Mouse (Mus musculus) gastrocnemius, postnatal 10 days (tissue): ENCODE data around the gene Soat2. TPM values are rescaled to one million over a fixed set of nuclear protein-coding genes. Genes with fewer than 3 reads are reported as not detected.

Experiments used
- DNase-seq: peaks from one replicate; pipeline ENCODE4 v3.0.0; 2021; ENCODE audit warnings: mixed read lengths
- long read RNA-seq, 2 experiments: library from polyadenylated mRNA; stranded (forward); transcript quantifications; one replicate each; pipeline ENCODE4 v2.0.0; 2021
- total RNA-seq, 2 experiments: library from RNA; stranded (reverse); gene quantifications; 2 replicates each; pipeline ENCODE4 v1.2.3; 2021

The Soat2 gene
- total RNA-seq: under 1 TPM; 0.14 to 0.27 TPM
- long read RNA-seq, experiment 1, partial matches to known transcripts: 1 of 1 reads
- long read RNA-seq, experiment 1, other reads (novel, unspliced or antisense): 0 of 1 reads
- long read RNA-seq, experiment 2: 0 reads

DNA sequence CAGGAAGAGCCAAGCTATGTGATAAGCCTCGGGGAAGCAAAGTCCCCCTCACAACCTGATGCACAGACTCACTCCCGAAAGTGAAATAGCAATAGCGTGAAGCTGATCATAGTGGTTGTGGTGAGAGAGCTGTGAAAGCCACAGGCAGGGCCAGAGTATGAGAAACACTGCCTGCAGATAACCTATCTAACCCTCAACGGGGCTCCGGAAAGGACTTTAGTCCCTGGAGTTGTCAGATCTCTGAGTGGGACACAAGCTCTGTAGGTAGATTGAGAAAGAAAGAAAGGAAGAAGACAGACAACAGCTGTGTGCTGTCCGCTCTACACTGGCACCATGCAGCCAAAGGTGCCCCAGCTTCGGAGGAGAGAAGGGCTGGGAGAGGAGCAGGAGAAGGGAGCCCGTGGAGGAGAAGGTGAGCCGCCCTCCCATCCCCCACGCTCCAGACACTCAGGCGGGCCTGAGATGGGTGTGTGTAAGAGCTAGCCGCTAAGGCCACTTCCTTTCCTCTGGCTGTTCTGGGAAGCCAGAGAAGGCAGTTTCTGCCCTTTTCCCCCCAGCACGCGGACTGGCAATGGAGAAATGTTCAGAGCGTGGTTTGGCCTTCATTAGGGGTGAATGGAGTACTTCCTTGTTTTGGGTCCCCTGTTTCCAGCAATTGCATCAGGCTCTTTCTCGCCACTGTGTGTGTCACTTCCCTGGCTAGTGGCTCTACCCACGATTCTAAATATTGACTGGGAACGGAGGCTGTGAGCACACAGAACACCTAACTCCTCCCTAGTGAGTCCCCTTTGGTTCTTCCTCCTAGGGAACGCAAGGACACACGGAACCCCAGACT lies at the start of gene Soat2:
Soat2 (plus strand) TSS at position 226 of the 835 bp plus-strand sequence.
- DNase-seq: no peak

DNA sequence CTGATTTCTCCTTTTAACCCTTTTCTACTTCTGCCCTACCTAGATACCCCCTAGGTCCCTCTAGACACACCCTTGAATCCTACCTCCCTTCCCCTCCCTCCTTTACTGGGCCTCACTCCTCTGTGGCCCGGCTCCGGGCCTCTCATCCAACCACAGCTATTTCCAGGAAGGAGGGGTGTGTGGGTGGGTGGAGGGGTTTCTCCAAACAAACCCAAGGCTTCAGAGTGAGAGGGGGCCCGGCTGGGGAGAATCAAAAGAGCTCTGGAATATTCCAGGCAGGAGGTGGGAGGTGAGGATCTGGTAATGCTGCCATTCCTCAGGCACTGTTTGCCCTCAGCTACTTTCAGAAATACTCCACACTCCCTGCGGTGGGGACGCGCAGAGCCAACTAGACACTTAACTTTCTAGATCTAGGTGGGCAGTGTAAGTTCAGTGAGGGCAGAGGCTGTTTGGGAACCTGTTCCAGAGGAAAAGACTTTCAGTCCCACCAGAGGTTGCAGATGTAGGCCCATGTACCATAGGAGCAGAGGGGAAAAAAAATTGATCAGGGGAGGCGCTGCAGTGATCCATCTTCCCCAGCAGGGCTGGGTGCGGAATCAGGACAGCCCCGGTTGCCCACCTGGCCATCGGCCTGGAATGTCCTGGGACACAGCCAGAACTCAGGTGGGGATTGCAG lies 49.2 kb upstream of the Soat2 start:
- DNase-seq: peak; percentile 50

DNA sequence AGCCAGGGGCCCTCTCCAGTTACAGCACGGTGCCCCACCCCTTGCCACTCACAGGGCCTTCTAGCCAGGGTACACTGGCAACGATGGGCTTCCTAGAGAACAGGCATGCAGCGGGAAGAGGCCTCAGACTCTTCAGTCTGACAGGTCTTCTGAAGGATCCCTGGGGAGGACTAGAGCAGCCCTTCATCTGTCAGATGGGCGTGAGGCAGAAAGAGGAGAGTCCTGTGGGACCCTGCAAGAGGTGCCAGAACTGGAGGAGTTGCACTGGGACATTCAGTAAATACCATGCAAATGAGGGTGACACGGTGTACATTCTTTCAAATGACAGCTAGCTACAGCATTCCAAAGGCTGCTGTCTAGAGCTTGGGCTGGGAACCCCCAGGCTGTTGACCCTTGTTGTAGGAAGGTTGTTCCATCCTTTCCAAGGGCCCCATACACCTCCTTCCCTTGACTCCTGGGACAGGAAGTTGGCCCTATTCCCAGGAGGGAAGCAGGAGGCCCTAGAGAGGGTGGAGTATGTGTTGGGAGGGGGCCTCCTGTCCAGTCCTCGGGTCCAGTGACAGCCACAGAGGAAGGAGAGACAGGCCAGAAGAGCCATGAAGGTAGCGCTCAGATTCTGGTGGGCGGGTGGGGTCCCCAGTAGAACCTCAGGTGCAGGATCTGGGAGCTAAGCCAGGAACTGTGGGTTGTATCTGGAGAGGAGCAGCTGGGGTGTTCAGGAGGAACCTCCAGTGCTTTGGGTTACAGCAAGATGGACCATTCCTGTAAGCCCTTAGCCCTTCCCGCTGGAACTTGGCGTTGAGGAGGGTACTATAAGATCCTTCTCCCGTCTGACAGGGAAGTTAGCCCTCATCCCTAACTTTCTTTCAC lies 48.4 kb upstream of the Soat2 start:
- DNase-seq: peak; percentile 24

DNA sequence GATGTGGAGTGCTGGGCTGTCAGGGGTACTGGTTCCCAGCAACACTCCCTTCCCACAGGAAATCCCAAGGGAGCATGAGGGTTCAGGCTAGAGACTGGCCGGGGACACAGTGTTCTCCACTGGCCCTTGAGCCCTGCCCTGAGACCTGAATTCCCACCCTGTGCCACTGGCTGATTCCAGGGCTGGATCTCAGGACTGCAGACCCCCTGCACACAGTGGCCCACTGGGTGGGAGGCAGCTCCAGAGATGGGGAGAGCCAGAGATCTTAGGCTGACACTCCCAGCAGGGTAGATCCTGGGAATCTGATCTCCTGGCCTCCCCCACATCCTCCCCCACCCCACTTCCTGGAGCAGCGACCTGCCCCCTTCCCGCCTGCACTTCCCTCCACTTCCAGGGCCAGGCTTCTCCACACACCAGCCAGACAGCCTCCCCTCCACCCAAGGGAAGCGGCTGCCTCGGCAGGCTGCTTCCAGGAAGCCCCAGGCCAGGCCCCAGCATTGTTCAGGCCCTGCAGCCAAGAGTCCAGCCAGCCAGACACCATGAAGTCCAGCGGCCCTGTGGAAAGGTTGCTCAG lies 47.7 kb upstream of the Soat2 start:
- peak; percentile 63 for DNase-seq

DNA sequence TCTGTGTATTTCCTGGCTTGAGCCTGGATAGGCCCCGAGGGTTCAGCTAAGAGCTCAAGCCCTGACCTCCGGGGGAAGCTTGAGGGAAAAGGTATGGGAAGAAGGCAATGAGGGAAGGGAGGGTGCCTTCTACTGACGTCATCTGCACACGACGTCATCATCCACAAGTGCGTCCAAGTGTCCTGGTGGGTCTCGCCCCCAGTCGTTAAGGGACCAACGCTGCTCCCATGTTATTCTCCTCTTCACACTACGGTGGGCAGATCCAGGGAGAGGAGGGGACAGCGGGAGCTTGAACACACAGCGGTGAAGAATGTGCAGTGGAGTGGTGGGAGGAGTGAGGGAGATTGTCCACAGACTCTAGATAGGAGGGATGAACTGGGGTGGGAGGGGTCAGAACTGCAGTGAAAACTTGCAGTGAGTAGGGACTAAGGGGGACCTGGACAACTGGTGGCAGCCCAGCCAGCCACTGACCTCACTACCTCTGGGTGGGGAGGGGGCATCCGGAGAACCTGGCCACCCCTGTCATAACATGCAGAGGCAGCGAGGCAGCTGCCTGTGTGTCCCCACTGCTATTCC lies 46.9 kb upstream of the Soat2 start:
- DNase-seq: peak; percentile 38

DNA sequence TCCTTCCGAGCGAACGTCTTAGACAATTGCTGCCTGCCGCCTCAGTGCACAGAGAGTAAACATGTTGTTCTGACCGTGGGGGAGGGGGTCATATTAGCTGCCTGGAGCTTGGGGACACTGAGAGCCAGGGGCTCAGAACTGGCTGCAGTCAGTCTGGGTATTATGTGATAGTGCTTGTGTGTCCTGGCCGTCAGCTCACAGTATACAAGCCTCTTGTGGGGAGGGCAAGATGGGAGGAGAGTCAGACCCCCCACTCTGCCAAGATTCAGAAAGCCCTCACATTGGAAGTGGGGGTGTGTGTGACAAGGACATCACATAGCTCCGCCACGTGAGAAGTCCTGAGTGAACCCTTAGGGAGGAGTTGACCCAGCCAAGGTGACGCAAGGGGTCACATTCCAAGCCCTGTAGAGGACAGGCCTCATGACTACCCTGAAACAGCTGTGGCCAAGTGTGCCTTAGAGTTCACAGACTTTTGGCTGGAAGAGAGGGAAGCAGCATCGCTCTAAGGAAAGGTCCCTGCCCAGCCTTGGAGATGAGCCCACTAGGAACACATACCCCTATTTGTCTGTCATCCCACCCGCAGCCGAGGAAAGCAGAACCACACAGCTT lies 46.3 kb upstream of the Soat2 start:
- peak; percentile 67 for DNase-seq

DNA sequence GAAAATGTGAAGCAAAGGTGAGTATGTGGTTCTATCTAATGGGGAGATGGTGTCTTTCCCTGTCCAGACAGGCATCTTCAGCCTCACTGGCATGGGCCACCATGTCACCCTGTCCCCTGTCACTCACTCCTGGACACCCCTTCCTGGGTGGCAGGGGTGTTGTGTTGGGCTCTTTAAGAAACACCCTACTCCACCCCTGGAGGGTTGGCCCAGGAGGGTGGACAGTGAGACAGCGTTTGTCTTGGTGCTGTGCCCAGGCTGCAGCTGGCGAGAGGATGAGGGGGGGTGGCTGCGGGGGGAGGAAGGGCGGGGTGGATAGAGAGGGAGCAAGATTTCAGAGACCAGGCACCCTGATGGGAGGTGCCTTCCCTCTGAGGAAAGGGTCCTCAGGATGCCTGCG lies 45.0 kb upstream of the Soat2 start:
- DNase-seq: peak; percentile 79

DNA sequence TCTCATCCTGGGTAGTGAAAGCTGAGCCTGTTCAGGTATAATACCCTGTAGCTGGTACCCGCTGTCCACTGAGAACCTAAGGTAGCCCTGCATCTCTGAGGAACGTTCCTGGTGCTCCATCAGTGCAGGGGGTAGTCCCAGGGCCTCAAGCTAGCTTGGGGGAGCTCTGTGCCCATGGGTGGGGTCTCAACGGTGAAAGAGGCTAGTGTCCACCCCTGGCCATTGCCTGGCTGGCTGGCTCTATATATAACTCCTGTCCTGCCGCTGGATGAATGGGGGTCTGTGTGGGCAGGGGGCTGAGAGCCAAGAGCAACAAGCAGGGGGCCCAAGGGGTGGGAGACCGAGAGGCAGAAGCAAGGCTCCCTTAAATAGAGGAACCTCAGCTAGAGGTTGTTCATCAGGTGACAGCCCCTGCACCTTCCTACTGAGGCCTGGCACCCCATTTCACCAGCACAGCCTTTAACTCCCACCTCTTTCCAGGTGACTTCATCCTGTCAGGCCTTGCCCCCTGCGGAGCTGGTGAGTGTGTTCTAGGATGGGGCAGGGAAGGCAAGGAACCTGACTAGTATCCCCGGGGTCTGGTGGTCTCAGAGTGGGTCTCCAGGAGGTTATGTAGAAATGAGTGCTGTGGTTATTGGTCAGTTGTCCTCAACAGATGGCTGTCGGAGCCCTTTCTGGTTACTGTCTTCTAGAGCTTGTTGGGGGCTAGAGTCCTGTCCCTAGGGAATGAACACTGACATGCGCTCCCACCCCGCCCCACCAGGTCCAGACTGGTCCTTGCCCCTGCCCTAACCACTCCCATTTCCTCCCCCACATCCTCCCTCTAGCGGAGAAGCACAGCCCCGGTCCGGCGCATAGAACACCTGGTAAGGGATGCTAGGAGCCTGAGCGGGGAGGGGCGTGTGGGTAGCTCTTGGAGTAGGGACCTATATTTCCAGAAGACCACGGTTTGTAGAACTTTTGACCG lies 44.3 kb upstream of the Soat2 start:
- no peak for DNase-seq

DNA sequence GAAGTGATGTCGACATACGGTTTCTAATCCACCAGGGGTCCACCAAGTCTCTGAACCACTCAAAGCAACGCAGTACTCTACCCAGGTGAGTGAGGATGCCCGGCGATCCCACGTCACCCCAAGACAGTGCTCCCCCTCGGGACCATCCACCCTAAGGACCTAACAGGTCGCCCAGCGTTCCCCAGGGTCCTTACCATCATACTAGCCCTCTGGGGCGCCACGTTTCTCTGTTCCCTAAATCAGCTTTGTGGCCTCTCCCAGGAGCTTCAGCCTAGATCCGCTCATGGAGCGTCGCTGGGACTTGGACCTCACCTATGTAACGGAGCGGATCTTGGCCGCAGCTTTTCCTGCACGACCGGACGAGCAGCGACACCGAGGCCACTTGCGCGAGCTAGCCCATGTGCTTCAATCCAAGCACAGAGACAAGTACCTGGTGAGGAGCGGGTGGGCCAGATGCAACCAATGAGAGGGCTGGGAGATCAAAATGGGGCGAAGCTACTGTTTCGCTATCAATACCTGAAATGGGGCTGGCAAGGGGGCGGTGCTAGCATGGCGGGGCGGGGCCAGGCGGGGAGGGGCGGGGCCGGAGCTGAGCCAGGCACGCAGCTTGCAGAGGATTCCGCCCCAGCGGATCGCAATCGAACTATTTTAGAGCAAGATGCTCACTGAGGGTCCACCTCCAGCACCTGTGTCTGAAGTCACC lies 43.4 kb upstream of the Soat2 start:
- no peak for DNase-seq

DNA sequence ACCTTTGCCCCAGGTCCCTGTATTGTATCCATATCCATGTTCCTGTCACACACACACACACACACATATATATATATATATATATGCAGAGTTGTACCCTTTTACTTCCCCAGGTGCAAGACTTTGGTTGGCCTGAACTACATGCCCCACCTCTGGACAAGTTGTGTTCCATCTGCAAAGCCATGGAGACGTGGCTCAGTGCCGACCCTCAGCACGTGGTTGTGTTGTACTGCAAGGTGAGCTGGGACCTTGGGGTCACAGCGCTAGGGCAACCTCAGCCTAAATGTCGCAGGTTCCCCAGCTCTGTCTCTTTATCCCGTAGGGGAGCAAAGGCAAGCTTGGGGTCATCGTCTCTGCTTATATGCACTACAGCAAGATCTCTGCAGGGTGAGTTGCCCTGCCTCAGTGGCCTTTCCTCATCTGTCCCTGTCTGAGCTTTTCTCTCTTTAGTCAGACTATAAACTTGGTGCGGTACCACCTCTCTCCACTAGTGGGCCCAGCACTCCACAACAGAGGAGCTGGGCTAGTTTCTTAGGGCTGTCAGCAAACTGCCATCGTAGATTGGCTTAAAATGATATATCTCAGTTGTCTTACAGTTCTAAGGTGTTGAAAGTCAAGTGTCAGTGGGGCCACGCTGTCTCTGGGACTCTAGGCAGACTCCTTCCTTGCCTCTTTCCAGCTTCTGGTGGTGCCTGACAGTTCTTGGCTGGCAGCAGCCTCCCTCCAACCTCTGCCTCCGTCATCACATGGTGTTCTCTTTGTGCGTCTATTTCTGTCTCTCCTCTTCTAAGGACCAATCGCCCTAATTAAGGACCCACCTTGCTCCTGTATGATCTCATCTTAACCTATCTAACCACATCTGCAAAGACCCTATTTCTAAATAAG lies 42.4 kb upstream of the Soat2 start:
- peak; percentile 76 for DNase-seq

DNA sequence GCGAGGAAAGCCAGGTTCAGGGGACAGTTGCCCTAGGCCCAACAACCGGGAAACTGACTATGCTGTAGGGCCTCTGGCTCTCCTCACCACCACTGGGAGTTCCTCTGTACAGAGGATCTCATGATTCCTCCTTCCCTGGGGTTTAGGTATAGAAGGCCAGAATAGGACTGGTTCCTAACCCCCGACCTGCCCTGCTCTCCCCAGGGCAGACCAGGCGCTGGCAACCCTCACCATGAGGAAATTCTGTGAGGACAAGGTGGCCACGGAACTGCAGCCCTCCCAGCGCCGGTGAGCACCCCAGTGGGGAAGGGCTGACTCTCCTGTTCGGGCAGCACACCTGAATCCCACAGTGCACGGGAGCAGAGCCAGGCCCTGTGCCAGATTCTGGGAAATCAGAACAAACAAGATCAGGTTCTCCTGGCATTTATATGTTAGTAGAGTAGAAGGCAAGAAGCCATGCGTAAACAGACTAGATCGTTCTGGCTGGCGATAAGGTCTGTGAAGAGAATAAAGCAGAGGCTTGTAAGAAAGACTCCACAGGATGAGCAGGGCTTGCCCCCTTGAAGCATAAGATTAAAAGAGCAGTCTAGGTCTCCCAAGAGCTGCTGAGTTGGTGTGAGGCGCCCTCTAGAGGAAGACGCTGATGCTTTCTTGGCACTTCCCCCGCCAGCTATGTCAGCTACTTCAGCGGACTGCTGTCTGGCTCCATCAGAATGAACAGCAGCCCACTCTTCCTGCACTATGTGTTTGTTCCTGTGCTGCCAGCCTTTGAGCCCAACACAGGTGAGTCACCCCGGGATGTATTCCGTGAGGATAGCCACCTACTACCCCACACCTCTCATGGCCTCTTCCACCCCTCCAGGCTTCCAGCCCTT lies 41.4 kb upstream of the Soat2 start:
- DNase-seq: peak; percentile 84

DNA sequence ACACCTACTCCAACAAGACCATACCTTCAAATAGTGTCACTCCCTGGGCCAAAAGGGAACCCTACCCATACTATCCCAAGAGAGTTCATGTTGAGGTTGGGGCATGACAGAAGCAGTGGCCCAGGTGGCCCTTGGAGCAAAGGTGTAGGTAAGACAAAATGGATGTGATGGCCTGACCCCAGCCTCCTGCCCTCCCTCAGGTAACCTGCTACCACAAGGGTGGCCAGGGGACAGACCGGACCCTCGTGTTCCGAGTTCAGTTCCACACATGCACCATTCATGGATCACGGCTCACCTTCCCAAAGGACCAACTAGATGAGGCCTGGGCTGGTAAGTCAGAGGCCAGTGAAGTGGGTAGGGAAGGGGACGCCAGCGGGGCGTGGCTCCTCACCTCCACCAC lies 40.1 kb upstream of the Soat2 start:
- no peak for DNase-seq

DNA sequence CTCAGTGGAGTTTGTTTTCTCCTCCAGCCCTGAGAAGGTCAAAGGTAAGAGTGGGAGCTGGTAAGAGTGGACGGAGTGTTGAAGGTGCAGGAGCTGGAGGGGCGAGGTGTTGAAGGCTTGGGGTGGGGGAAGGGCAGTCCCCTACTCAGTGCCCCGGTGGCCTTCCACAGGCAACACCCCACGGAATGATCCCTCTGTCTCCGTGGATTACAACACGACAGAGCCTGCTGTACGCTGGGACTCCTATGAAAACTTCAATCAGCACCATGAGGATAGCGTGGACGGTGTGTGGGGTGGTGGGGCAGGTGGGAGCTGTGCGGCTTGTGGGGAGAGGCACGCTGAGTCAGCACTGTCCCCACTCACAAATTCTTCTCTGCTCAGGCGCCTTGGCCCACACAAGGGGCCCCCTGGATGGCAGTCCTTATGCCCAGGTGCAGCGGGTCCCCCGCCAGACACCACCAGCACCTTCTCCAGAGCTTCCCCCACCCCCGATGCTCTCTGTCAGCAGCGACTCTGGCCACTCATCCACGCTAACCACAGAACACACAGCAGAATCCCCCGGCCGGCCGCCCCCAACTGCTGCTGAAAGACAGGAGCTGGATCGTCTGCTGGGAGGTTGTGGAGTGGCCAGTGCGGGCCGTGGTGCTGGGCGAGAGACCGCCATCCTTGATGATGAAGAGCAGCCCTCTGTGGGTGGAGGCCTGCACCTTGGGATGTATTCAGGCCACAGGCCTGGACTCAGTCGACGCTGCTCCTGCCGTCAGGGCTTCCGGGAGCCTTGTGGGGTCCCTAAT lies 39.4 kb upstream of the Soat2 start:
- DNase-seq: no peak

DNA sequence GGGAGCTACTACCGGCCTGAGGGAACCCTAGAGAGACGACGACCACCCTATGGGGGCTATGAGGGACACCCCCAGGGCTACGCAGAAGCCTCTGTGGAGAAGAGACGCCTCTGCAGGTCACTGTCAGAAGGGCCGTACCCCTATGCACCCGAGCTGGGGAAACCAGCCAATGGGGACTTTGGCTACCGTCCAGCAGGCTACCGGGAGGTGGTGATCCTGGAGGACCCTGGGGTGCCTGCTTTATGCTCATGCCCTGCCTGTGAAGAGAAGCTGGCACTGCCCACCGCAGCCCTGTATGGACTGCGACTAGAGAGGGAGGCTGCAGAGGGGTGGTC lies 38.9 kb upstream of the Soat2 start:
- DNase-seq: peak; percentile 48

DNA sequence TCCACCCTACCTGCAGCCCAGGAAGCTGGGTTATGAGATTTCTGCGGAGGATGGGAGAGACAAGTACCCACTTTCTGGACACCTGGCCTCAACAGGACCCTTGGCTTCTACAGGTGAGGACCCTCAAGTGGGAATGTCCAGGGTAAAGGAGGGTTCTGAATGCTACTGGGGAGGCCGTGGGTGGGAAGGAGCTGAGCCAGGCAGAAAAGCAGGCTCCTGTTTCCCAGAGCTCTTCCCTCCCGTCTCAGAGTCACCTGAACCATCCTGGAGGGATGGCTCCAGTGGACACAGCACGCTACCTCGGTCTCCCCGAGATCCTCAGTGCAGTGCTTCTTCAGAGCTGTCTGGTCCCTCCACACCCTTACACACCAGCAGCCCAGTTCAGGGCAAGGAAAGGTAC lies 38.1 kb upstream of the Soat2 start:
- no peak for DNase-seq

DNA sequence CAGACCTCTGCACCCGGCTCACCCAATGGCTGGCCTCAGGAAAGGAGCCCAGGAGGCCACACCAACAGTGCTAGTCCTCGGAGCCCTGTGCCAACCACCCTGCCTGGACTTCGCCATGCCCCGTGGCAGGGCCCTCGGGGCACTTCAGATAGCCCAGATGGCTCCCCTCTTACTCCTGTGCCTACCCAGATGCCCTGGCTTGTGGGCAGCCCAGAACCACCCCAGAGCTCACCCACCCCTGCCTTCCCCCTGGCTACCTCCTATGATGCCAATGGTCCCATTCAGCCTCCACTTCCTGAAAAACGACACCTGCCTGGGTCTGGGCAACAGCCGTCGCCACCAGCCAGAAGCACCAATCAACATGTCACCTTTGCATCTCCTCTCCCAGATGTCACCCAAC lies 37.5 kb upstream of the Soat2 start:
- DNase-seq: no peak

DNA sequence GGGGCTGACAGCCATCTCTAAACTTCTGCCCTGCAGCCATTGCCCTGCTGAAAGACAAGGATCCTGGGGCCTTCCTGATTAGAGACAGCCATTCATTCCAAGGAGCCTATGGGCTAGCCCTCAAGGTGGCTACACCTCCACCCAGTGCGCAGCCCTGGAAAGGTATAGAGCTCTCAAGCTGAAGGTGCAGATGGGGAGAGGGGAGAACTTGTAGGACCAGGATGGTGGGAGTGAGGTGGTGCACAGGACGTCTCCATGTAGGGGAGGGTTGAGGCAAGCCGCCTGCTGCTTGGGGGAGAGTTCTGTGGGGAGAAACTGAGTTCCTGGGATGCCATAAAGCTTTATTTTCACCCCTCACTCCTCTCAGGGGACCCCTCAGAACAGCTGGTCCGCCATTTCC lies 36.7 kb upstream of the Soat2 start:
- no peak for DNase-seq
